Comparison of ENCODE assay signal across 10 mouse cellular contexts in the genomic region with DNA sequence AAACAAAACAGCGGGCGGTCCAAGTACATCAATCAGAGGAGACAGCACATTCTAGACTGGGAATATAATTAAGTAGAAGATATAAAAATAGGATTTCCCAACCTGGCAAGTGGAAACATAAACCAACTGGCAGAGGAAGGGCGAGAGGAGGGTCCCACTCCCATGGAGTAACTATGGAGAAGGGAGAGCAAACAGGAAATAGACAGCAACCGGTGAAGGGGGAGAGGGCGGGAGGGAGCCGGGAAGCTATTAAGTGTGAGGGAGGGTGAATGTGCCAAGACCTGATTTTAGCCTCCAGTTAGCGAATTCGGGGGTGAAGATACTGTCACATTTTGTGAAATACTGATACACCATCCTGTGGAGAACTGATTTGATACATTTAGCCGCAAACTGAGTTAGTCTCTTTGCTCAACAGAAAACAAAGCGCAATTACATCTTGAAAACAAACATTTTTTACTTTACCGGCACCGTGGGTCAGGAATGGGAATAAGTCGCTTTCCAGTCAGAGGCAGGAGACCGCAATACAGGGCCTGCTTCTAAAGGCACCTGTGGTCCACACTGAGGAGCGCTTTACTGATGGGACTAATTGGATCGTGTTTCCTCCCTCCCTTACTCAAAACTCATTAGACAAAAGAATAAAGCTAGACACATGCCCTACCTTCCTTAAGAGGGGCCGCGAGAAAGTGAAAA.
A peak's percentile ranks its signal among the peaks of the same experiment; 100 is the strongest.
DNase-seq lines count a peak whose midpoint lies in the region; ATAC-seq and TF ChIP-seq lines count a peak whose summit lies in the region.
"Had no signal": no experiment of that assay in that cellular context is flagged by ENCODE, and none has a peak within 500 bp of the region (broad histone marks: within the 10 kb centered on the region; RNA-seq: fewer than 3 reads in every experiment).

No protein-coding gene starts in this region.

- no peaks in the 10 kb centered on the region for H3K27me3 ChIP-seq in hindbrain, embryonic 12.5 days
- H3K27me3 ChIP-seq: intestine, embryonic 15.5 days had no signal

- peak; percentile 15 to 22 for DNase-seq in cerebellum, postnatal 14 days
- no peak for DNase-seq in cerebellum, adult 11 months
- peak; percentile 34 for DNase-seq in lung, postnatal 36 days
- no peak for DNase-seq in adrenal gland, postnatal 25 days
- DNase-seq in heart, adult 8-10 months (ENCODE audit: low spot score): no peak
- no peak for DNase-seq in thymus, postnatal 36 days
- DNase-seq: thymus, postnatal 14 days had no signal

- 37% methylated on average over 18 of the region's 18 CpGs for WGBS in hindbrain, embryonic 12.5 days

- H3K9ac ChIP-seq in hindbrain, embryonic 12.5 days: no peak overlapping the region
- H3K9ac ChIP-seq: intestine, embryonic 15.5 days had no signal

- H3K4me2 ChIP-seq in hindbrain, embryonic 12.5 days (replicated peaks): peak overlapping the region; percentile 42
- H3K4me2 ChIP-seq: intestine, embryonic 15.5 days had no signal

- peak overlapping the region; percentile 23; the same call in 1 of the 2 replicates for H3K4me3 ChIP-seq in cortical plate, adult 2 months (ENCODE audit: insufficient read depth, low read length)
- no peak overlapping the region for H3K4me3 ChIP-seq in hindbrain, embryonic 12.5 days
- H3K4me3 ChIP-seq: intestine, embryonic 15.5 days had no signal

- H3K4me1 ChIP-seq in cortical plate, adult 2 months (ENCODE audit: control insufficient read depth, insufficient read depth, low read length): 0 out of 2 replicates have a peak, but pooled peaks cover 2% of the 10 kb centered on the region
- H3K4me1 ChIP-seq in hindbrain, embryonic 12.5 days: peaks cover 38% of the 10 kb centered on the region
- H3K4me1 ChIP-seq: intestine, embryonic 15.5 days had no signal

- H3K9me3 ChIP-seq in hindbrain, embryonic 12.5 days (replicated peaks): no peaks in the 10 kb centered on the region
- H3K9me3 ChIP-seq: intestine, embryonic 15.5 days had no signal

- H3K36me3 ChIP-seq in hindbrain, embryonic 12.5 days: no peaks in the 10 kb centered on the region
- H3K36me3 ChIP-seq: intestine, embryonic 15.5 days had no signal

- H3K27ac ChIP-seq in cortical plate, adult 2 months (ENCODE audit: insufficient read depth, low read length): peak overlapping the region; percentile 28
- H3K27ac ChIP-seq in hindbrain, embryonic 12.5 days: peak overlapping the region; percentile 52; the same call in 1 of the 2 replicates
- H3K27ac ChIP-seq: intestine, embryonic 15.5 days had no signal

- ATAC-seq in hindbrain, embryonic 12.5 days (ENCODE audit: low FRiP score): peak; percentile 44
- ATAC-seq: intestine, embryonic 15.5 days had no signal

- no peak for TF ChIP-seq CTCF in cortical plate, adult 2 months (IDR thresholded peaks at IDR 0.05; ENCODE audit: extremely low read depth, insufficient read depth, low read length)

- no peak for TF ChIP-seq POLR2A in cortical plate, adult 2 months (IDR thresholded peaks at IDR 0.05; ENCODE audit: extremely low read depth, insufficient read depth, low read length)

Comparison
In these comparisons a context has a peak if more than half of its experiments do, and no peak if none do; other contexts are left out.
1. DNase-seq: peak in cerebellum, postnatal 14 days (2 of 2) and lung, postnatal 36 days (single experiment); none in cerebellum, adult 11 months (single experiment), adrenal gland, postnatal 25 days (single experiment), heart, adult 8-10 months (single experiment) and thymus, postnatal 36 days (0 of 2).